Mouse (Mus musculus) kidney, postnatal 0 days (tissue): Measurements from ENCODE around the gene Ddrgk1. TPM values are rescaled to one million over a fixed set of nuclear protein-coding genes. Genes with fewer than 3 reads are reported as not detected.

Source experiments
- ATAC-seq: fragments of 200-750 bp; cut with Nextera tagmentation; replicated peaks from 2 replicates; pipeline ENCODE4 v1.8.0; 2017; ENCODE audit warnings: low read depth, moderate number of reproducible peaks, moderate TSS enrichment, moderate library complexity; ENCODE audit not compliant: low FRiP score
- DNase-seq: peaks from one replicate; pipeline ENCODE4 v3.0.0-alpha.2; 2016; ENCODE audit warnings: low spot score
- H3K27ac ChIP-seq: fragments of 300-500 bp; sonication (generic); 2 replicates; pipeline ENCODE4 v1.5.1; 2014; ENCODE audit warnings: mild to moderate bottlenecking
- H3K27me3 ChIP-seq: fragments of 300-500 bp; sonication (generic); 2 replicates; pipeline ENCODE4 v1.6.1; 2014; ENCODE audit warnings: low read length, mixed read lengths; ENCODE audit not compliant: insufficient read depth
- H3K36me3 ChIP-seq: fragments of 300-500 bp; sonication (generic); 2 replicates; pipeline ENCODE4 v1.6.1; 2014; ENCODE audit warnings: low read length, mixed read lengths; ENCODE audit not compliant: insufficient read depth
- H3K4me1 ChIP-seq: fragments of 300-500 bp; sonication (generic); replicated peaks from 2 replicates; pipeline ENCODE4 v1.6.1; 2014; ENCODE audit warnings: antibody characterized with exemption, low read length, mixed read lengths; ENCODE audit not compliant: insufficient read depth
- H3K4me2 ChIP-seq: fragments of 300-500 bp; sonication (generic); 2 replicates; pipeline ENCODE4 v1.6.1; 2014; ENCODE audit warnings: mild to moderate bottlenecking, low read length, moderate library complexity, mixed read lengths
- H3K4me3 ChIP-seq: fragments of 300-500 bp; sonication (generic); replicated peaks from 2 replicates; pipeline ENCODE4 v1.5.1; 2014; ENCODE audit warnings: low read depth, low read length
- H3K9ac ChIP-seq: fragments of 300-500 bp; sonication (generic); 2 replicates; pipeline ENCODE4 v1.6.1; 2014; ENCODE audit warnings: low read depth, low read length
- H3K9me3 ChIP-seq: fragments of 300-500 bp; sonication (generic); replicated peaks from 2 replicates; pipeline ENCODE4 v1.6.1; 2016; ENCODE audit warnings: low read length, inconsistent platforms, mixed read lengths
- CTCF ChIP-seq: IDR thresholded peaks from 2 replicates; pipeline ENCODE4 v1.5.1; 2016; ENCODE audit warnings: antibody characterized with exemption, low read depth, mild to moderate bottlenecking, moderate library complexity
- WGBS: fragments of 180-500 bp; shearing (Covaris S2); extraction: QIAGEN DNeasy Blood & Tissue Kit; methylation state at CpG from one replicate; pipeline ENCODE4 v1.1.7; 2014; 5-methylcytosine and 5-hydroxymethylcytosine counted together
- polyA plus RNA-seq: library from polyadenylated mRNA; unstranded; fragments of >200 nt; fragmentation: Nextera tagmentation; extraction: Ambion mirVana; gene quantifications from 2 replicates; pipeline ENCODE4 v1.2.1, GENCODE M21; 2015

The Ddrgk1 gene
- polyA plus RNA-seq, 1 experiment from 2014 or later = 89.6 TPM

- Histone ChIP-seq H3K4me3 (peak overlapping the region; percentile 61), H3K9ac (peak overlapping the region; percentile 53), H3K27ac (no peak overlapping the region), H3K4me2 (peak overlapping the region; percentile 90), H3K36me3 (no peaks in the 10 kb centered on the region), H3K4me1 (peaks cover 8% of the 10 kb centered on the region), H3K27me3 (no peaks in the 10 kb centered on the region), H3K9me3 (no peaks in the 10 kb centered on the region)
- TF ChIP-seq CTCF = no peak
- no peak for DNase-seq
- WGBS = 0% methylated on average over 22 of the region's 27 CpGs
- ATAC-seq = no peak
These were observed 22.2 kb downstream of the Ddrgk1 start for GRCm38 (mm10) chr2:130642197-130642660.

DNA sequence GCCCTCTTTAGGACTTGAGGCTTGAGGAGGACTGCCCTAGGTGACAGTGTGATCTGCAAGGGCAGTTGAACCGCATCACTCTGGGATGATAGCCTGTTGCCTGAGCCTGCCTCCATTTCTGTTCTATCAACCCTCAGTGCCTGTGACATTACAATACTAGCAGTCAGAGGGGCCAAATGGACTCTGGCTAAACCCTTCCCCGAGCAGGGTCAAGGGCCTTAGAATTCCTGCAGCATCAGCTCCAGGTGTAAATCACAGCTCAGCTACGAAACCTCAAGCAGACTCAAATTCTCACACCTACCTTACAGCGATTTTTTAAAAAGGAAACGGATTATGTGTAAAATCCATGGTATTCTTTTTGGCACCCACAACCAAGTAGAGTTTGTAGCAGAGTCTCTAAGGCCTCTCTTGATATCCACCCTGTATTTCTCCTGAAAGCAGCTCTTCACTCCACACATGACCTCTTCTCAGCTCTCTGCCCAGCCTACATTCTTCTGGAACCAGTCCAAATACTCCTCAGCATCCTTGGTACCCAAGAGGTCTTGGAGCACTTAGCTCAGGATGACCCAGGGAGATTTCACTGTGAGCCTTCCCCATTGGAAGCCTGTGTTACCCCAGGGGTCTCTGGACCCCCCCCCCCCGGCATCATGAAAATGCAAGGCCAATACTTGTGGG lies 23.0 kb downstream of the Ddrgk1 start:
- Histone ChIP-seq H3K4me1 (peaks cover 8% of the 10 kb centered on the region), H3K9ac (no peak overlapping the region; the same call in 1 of the 2 replicates), H3K36me3 (no peaks in the 10 kb centered on the region), H3K27me3 (no peaks in the 10 kb centered on the region), H3K27ac (no peak overlapping the region), H3K4me2 (peak overlapping the region; percentile 90), H3K9me3 (no peaks in the 10 kb centered on the region), H3K4me3 (peak overlapping the region; percentile 61; the same call in 1 of the 2 replicates)
- no peak for ATAC-seq
- no peak for DNase-seq
- WGBS = 58% methylated on average over 6 of the region's 6 CpGs
- TF ChIP-seq CTCF = no peak

DNA sequence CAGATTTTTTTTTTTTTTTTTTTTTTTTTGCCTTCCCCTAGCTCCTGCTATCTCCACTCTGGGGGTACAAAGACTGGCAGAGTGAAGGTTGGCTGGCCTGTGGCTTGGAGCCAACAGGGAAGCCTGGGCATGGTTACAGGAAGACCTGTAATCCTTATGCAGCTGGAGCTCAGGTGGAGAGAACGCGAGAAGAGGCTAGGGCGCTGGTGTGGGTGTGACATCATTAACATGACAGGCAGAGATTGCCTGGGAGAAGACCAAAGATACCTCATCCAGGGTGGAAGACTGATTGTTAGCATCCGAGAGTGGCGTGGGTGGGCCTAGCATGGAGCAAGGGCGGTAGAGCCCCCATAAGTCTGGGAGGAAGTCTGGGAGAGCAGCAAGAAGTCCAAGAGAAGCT lies 25.2 kb downstream of the Ddrgk1 start:
- Histone ChIP-seq H3K9me3 (no peaks in the 10 kb centered on the region), H3K4me1 (peaks cover 31% of the 10 kb centered on the region), H3K36me3 (peaks cover 7% of the 10 kb centered on the region; the same call in 1 of the 2 replicates), H3K27me3 (no peaks in the 10 kb centered on the region), H3K4me3 (no peak overlapping the region), H3K9ac (no peak overlapping the region), H3K4me2 (no peak overlapping the region), H3K27ac (peak overlapping the region; percentile 93)
- 75% methylated on average over 6 of the region's 6 CpGs for WGBS
- DNase-seq (no peak), ATAC-seq (no peak)
- TF ChIP-seq CTCF = no peak

GRCm38 (mm10) chr2:130638101-130638611 lies 26.3 kb downstream of the Ddrgk1 start:
- H3K9me3 ChIP-seq = no peaks in the 10 kb centered on the region
- H3K9ac ChIP-seq = peak overlapping the region; percentile 52
- H3K4me1 ChIP-seq = peaks cover 36% of the 10 kb centered on the region
- peak overlapping the region; percentile 93 for H3K27ac ChIP-seq
- DNase-seq (peak; percentile 69), ATAC-seq (peak; percentile 80)
- H3K4me2 ChIP-seq = peak overlapping the region; percentile 54
- H3K4me3 ChIP-seq = peak overlapping the region; percentile 28
- 30% methylated on average over 16 of the region's 16 CpGs for WGBS
- TF ChIP-seq CTCF = no peak
- no peaks in the 10 kb centered on the region for H3K27me3 ChIP-seq
- peaks cover 9% of the 10 kb centered on the region; the same call in 1 of the 2 replicates for H3K36me3 ChIP-seq

- ATAC-seq (no peak), DNase-seq (no peak)
- Histone ChIP-seq H3K36me3 (peaks cover 9% of the 10 kb centered on the region; the same call in 1 of the 2 replicates), H3K4me1 (peaks cover 28% of the 10 kb centered on the region), H3K4me2 (peak overlapping the region; percentile 54), H3K27ac (no peak overlapping the region; the same call in 1 of the 2 replicates), H3K9ac (peak overlapping the region; percentile 44; the same call in 1 of the 2 replicates), H3K4me3 (0 out of 2 replicates have a peak overlapping the region, but pooled peaks have one; percentile 1), H3K27me3 (no peaks in the 10 kb centered on the region), H3K9me3 (no peaks in the 10 kb centered on the region)
- TF ChIP-seq CTCF = no peak
- 36% methylated on average over 21 of the region's 21 CpGs for WGBS
These were observed 28.6 kb downstream of the Ddrgk1 start for GRCm38 (mm10) chr2:130635847-130636246.

GRCm38 (mm10) chr2:130634739-130635411 lies 29.6 kb downstream of the Ddrgk1 start:
- WGBS = 8% methylated on average over 38 of the region's 38 CpGs
- peaks cover 28% of the 10 kb centered on the region for H3K4me1 ChIP-seq
- TF ChIP-seq CTCF = peak; percentile 65
- no peaks in the 10 kb centered on the region for H3K27me3 ChIP-seq
- H3K9ac ChIP-seq = peak overlapping the region; percentile 44
- ATAC-seq (0 out of 2 replicates have a peak, but pooled peaks have one; percentile 6), DNase-seq (peak; percentile 71)
- H3K36me3 ChIP-seq = peaks cover 9% of the 10 kb centered on the region; the same call in 1 of the 2 replicates
- no peak overlapping the region for H3K27ac ChIP-seq
- H3K4me3 ChIP-seq = peak overlapping the region; percentile 13
- H3K4me2 ChIP-seq = peak overlapping the region; percentile 54
- no peaks in the 10 kb centered on the region for H3K9me3 ChIP-seq
